Mouse (Mus musculus) kidney, adult 8-10 months (tissue): Measurements from ENCODE around the gene Terb2.

Experiments
- DNase-seq, 2 experiments: peaks; one replicate each; pipeline ENCODE4 v3.0.0; 2022

Gene Terb2

DNA sequence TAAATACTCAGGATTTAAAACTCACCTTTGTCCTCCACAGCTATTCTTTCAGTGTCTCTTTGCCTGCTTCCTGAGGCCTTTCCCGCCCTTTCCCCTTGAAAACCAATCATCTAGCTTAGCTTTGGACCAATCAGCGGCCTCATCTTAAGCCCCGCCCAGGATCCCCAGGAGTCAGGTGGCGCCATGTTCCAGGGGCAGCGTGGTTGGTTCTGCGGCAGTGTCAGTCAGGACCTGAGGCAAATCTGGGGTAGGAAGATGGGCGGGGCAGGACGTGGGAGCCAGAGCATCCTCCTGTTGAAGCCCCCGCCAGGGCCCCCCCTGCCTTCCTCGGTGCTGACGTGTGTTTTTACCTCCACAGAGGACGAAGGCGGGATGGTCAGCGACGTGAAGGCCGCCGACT is at the start of gene Terb2, which contains the start of gene Patl2:
TSS of gene Terb2 (plus strand) at position 167 of the 400 bp plus-strand sequence.
TSS of gene Patl2 (minus strand) at position 84 of the 400 bp plus-strand sequence.
- DNase-seq: no peak

DNA sequence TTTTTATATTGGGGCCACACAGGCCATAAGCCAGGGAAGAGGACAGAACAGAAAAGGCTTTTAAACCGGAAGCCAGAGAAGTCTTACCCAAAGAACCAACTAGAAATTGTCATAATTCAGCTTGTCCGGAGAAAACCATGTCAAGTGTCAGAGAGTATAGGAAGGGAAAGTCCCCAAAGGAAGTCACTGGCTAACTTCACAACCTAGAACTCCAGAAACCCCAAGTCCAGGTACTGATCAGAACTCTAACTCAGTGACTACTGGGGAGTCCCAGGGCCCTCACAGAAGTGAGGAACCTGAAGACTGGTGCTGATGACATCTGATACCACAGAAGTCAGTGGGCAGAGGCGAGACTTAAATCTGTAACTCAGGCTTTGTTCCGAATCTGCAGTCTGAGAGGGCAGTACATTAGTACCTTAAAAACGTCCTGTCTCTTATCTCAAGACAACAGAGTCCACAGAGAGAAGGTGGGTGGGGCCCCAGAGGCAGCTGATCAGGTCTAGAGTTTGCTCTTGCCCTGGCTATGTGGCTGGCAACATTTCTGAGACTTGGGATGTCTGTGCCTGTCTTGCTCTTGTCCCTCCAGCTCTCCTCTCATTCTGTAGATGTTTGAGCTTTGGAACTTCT is 48.1 kb upstream of the Terb2 start:
- no peak for DNase-seq

DNA sequence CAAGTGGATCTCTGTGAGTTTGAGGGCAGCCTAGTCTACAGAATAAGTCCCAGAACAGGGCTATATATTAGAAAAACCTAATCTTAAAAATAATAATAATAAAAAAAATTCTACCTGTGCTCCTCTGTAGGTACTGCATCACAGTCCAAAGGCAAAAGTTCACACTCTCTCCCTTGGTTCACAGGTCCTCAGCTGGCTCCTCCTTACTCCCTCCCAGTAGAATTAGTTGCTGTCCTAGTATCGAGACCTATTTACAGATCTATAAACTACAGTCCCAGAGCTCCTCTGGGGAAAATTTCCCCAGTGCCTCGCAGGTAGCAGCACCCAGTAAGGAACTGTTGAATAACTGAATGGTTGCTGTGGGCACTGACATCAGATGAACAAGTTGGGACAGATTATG is 45.3 kb upstream of the Terb2 start:
- DNase-seq: no peak

DNA sequence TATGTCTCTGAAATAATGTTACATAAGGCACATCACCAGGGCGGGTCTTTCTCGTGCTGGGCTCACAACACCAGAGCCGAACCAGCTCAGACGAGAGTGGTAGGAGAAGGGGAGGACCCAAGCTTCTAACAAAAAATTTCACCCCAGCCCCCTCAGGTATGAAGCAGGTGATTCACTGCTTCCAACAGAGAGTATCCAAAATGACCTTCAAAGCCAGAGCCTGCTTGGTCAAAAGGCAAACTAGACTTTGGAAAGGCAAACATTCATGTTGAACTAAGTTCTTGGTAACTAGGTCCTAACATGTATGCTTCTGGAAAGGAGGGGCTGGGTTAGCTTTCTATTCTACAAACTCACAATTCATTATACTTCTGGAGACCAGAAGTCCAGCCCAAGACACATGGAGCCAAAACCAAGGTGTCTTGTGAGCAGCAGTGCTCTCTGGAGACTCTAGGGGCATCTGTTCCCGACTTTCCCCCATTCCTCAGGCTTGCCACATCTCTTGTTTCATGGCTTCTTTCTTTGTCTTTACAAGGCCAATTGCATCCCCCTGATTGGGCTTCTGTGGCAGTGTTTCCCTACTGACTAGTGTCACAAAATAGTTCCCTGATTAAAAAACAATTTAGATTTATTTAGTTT is 44.6 kb upstream of the Terb2 start:
- no peak for DNase-seq

DNA sequence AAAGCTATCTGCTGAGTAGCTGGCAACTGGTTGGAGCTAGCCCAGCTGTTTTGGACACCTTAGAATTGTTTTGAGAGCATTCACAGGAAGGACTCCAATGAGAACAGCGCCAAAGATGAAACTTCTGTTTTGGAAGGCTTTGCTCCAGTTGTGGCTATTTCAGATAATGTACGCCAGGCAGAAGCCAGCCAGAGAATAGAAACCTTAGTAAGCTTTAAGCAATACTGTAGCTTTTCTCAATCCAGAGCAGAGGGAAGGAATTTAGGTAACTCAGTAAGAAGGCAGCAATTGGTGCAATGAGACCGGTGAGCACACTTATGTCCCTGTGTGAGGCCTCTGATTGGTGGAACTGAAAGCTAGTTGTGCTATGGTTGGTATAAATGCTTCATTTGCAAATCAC is 43.0 kb upstream of the Terb2 start:
- DNase-seq: no peak

DNA sequence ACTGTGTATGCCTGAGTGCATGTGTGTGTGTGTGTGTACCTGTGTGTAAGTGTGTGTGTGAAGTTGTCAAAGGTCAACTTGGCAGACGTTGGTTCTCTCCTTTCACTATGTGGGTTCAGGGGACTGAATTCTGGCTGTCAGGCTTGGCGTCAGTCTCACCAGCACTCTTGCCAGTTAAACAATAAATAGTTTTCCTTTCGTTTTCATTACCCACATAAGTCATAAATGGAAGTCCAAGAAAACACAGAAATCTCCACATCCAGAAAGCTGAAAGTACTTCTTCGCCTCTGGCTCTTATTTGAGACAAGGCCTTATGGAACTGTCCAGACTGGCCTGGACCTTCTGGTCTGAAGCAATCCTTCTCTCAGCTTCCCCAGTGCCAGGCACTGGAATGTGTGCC is 40.3 kb upstream of the Terb2 start:
- DNase-seq: no peak

DNA sequence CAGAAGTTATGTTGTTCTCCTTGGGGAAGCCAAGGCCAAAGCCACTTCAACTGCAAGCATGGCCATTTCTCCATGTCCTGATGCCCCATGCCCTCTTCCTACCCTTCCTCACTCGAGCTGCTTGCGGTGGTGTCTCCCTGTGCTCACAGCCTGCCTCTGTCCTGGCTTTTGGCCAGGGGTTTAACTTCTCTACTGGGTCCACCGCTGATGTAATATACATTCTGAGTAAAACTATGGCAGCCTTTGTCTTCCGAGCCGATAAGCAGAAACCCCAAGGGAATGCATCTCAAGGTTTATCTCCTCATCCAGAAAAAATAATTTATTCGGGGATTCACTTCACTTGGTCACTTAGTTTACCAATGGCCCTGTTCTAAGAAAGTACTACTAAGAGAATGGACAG is 39.4 kb upstream of the Terb2 start:
- peak in 1 of 2 experiments; percentile 13 for DNase-seq

DNA sequence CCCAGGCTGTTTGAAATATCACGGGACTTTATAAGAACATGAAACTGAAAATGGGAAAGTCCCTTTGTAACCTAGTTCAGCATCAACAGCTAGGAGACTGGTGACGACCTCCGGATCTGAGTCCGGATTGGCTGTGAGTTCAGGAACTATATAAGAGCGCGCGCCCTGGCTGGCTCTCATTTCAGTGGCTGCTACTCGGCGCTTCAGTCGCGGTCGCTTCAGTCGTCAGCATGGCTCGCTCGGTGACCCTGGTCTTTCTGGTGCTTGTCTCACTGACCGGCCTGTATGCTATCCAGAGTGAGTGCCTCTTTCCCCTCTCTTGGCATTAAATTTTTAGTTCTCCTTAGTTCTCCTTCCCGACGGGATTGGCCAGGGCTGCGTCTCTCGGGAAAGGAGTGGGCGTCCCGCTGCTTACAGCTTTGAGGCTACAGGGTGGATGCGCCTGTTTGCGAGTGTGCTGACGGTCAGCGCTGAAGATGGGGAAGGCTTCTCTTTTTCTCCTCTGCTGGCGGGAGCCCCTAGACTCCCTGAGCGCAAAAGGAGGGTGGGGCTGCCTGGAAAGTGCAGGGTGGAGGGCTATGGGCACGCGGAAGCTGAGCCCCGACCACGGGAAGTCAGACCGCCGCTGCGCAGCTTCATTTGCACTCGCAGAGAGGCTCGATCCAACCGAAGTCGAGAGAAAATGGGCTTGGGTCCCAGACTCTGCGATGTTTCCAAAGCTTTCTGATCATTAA is 38.4 kb upstream of the Terb2 start, which contains the start of gene B2m:
TSS of gene B2m (plus strand) at position 179 of the 734 bp plus-strand sequence.
- peak; percentile 93 to 95 for DNase-seq

DNA sequence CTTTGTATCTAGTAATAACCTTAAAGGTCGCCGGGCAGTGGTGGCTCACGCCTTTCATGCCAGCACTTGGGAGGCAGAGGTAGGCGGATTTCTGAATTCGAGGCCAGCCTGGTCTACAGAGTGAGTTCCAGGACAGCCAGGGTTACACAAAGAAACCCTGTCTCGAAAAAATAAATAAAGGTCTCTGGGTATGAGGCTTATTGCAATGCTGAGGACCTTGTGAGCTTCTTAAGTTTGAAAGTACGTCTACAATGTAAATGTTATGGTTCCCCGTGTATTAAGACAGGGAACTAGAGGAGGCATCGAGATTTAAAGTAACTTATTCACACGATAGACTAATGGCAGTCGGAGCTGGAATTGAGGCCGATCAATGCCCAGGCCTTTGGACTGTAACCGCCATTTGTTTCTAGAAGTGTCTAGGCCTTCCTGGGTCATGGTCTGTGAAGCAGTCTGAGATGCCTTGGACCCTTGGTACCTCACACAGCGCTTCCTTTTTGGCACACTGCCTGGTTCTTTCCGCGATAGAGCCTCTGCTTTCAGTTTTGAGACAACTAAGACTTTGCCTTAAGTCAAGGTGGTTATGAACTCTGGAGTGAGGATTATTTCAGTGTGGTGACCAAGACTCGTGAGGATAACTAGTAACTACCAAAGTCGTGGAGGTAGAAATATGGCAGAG is 37.7 kb upstream of the Terb2 start:
- DNase-seq: peak; percentile 78 to 83

DNA sequence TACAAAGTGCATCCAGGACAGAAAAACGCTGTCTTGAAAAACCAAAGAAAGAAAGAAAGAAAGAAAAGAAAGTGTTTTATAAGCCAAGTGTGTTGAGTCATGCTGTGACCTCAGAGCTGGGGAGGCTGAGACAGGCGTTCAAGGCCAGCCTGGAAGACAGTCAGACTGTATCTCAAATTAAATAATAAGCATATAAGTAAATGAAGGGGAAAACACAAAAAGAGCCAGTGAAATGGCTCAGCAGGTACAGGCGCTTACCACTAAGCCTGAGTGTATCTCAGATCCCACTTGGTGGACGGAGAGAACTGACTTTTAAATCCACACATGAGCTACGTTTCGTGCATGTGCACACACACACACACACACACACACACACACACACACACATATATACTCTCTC is 36.8 kb upstream of the Terb2 start:
- DNase-seq: no peak

DNA sequence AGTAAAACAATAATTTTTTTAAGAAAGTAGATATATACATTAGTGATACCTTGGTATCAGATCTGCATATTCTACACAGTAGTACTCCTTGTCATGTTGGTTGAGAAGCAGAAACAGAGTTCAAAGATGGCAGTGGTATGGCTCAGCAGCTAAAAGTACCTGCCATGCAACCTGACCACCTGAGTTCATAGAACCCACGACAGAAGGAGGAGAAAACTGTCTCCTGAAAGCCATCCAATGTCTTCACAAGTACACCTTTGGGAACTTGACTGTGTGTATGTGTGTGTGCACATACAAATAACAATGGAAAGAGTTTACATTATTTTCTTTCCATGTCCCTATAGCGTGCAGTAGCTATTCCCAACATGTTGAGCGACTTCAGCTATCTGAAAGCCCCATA is 36.4 kb upstream of the Terb2 start:
- DNase-seq: no peak

DNA sequence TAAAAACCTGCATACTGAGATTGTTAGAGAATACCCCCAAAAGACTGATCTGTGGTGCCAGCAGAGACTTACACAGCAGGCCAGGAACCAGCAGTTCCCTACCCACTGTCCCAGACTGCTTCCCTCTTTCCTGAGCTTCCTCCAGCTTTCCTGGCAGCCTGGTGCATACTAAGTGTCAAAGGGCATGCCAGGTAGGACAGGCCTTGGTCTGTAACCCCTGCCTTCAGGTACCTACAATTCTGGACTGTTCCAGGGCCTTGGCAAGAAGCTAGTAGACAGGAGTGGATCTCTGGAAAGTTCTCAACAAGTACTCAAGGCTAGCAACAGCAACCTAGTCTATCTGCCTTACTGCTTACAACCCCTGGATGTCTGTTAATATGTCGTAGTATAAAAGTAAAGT is 34.9 kb upstream of the Terb2 start:
- DNase-seq: no peak

DNA sequence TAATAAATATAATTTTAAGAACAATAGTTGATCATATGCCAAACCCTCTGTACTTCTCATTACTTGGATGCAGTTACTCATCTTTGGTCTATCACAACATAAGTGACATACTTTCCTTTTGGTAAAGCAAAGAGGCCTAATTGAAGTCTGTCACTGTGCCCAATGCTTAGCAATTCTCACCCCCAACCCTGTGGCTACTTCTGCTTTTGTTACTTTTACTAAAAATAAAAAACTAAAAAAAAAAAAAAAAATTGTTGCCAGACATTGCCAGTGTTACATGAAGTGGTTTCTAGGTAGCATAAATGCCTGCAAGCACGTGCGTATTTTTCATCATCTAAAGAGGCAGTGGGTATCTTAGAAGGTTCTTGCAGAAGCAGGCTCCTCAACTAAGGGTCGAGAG is 33.2 kb upstream of the Terb2 start:
- no peak for DNase-seq

DNA sequence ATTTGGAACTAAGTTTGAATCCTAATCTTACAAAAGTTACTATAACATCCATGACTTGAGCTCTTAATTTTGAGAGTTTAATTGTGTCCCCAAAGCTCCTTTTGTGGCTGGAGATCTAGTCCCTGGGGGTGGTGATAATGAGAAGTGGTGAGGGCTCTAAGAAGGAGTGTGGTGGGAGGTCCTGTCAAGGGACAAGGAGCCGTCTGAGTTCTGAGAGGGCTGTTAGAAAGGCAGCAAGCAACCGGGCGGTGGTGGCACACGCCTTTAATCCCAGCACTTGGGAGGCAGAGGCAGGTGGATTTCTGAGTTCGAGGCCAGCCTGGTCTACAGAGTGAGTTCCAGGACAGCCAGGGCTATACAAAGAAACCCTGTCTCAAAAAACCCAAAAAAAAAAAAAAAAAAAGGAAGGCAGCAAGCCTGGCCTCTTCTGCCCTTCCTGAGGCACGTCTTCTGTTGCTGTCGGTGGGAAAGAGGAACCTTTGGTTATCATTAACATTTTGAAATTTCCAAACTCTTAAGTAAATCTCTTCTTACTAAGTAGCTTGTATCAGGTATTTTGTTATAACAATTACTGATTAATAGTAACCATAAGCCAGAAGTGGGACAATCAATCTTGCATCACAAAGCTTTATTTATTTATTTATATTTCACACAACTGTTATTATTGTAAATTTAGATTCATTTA is 32.2 kb upstream of the Terb2 start:
- DNase-seq: no peak

DNA sequence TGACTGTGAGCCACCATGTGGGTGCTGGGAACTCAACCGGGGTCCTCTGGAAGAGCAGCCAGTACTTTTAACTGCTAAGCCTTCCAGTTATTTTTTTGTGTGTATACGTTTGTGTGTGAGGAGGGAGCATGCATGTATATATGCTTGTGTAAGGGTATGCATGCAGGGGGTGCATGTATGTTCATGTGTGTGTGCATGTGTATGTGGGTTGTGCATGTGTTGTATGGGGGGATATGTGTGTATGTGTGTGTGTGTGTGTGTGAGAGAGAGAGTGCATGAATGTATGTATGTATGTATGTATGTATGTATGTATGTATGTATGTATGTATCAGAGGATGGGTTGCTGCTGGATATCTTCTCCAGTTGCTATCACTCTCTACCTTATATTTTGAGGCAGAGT is 31.6 kb upstream of the Terb2 start:
- no peak for DNase-seq

DNA sequence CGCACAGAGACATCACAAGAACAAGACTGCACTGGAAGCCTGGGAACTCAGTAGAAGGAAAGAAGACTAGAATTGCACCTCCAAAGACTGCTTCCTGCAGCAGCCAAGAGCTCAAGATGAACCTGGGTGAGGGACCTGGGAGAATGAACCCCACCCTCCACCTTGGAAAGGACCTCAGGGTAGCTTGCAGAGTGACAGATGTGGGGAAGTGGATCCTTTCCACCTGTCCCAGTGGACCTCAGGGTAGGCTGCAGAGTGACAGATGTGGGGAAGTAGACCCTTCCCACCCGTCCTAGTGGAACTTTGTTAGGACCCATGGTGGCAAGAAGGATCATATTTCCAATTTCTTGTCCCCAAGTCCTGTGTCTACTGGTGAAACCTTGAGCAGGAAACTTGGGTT is 30.8 kb upstream of the Terb2 start:
- DNase-seq: no peak

DNA sequence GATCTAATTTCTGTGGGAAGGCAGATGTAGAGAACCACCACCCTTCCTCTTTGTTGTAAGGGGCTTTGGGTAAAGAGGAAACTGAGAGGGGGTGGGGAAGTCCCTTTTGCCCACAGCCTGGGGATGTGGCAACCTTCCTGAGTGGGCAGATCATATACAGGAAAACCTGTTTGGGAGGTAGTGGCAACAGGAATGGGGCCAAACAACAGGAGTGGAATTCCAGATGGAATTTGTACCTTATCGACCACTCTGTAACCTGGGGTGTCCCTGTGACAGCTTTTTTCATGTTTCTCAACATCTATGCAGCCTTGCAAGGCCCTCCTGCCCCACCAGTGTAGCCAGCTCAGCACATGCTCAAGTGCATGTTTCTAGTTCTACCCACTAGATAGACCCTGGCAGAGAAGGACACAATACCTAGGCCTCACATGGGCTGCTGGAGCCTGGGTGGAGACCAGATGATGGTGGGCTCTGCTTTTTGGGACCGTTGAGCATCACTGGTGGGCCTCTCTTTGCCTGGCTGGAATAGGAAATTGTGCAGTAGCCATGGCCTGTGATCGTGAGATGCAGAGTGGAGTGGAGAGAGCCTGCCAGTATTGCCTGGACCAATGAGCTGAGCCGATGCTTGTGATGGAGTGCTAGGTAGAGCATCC is 29.9 kb upstream of the Terb2 start:
- DNase-seq: no peak

DNA sequence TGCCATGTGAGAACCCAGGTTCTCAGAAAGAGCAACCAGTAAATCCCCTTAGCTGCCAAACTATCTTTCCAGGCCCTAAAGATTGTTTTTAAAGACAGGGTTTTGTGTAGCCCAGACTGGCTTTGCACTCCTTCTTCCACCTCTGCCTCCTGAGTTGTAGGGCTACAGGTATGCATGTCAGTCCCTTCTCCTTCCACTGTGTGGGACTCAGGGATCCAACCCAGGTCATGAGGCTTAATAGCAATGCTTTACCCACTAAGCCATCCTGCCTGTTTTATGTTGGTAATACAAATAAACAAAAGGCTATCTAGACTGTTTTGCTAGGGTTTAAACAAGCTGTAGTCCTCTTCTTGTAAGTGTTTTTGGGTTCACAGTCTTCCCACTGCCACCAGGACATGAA is 28.5 kb upstream of the Terb2 start:
- no peak for DNase-seq

DNA sequence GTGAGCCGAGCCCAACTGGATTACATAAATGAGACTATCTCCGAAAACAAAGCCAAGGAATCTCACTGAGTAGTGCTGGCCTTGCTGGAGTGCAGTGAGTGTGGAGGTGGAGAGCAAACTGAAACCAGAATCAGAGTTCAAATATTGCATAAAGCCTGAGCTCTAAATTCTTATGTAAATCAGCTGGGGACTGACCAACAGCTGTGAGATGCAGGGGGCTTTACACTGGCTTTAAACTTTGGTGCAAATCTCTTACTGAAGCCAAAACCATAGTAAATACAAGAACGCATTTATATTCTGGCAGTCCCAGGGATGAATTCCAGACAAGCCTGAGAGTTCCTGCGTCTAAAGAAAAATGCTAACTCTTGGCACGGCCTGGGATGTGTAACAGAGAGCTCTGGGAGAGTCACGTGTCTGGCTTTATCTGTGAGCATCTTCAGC is 27.7 kb upstream of the Terb2 start:
- no peak for DNase-seq

DNA sequence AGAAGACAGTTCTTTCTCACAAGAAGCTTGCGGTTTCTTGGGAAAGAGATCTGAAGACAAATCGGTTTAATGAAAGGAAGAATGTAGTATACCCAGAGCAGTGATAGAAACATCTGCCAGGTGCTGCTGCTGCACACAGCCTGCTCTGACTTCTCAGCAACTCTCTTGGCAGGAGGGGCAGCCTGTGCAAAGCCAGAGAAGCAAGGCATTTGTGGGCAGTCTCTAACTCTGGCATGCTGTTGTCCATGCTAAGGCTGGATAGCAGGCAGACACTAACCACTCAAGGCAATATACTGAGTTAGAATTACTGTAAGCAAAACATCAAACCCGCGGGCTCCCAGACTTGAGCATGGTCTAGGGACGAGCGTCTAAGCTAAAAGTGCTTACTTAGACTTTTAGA is 26.4 kb upstream of the Terb2 start:
- no peak for DNase-seq

DNA sequence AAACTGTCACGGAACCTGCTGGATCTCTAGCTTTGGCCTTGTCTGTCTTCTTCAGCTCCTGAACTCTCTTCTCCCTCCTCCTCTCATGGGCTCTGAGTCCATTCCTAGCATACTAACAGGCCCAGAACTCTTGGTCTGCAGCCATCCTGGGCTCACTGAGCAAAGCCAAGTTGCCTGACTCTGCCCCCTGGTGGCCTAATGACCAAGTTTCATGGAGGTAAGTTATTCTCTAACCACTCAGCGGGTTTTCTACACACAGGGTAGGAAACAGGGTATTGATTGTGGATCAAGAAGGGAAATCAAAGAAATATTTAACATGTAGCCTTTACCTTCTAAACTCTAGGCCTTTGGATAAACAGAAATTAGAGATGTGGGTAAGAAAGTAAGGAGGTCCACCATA is 25.4 kb upstream of the Terb2 start, which contains the start of gene Trim69:
TSS of gene Trim69 (plus strand) at position 21 of the 400 bp plus-strand sequence.
- DNase-seq: peak; percentile 78 to 90

DNA sequence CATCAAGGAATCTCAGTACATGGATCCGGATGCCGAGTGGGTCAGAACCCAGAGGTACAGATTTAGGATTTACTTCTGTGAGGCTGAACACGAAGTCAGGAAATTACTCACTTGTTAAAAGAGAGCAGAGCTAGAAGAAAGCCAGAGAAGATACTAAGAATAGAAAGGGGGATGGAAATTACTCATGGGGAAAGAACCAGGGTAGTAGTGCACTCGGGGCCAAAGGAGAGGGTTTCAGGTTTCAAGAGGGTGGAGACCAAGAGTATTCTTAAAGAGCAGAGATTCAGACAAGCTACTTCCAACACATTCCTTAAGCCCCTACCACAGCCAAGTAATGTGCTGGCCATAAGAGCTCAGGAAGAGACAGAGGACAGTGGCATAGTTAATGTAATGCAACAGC is 24.5 kb upstream of the Terb2 start:
- no peak for DNase-seq
